Mouse (Mus musculus) limb, embryonic 10.5 days (tissue): ENCODE measurements at regions not wholly inside any gene's neighbourhood (a gene's known extent, or its start where the extent isn't known, plus 50 kb on each side); places are given as distances from the start of the nearest gene placed in this dataset.
A peak's percentile ranks its signal among the peaks of the same experiment; 100 is the strongest.

Experiments
- DNase-seq: peaks from one replicate; pipeline ENCODE4 v3.0.0-alpha.2; 2017; ENCODE audit warnings: low spot score
- H3K27ac ChIP-seq: fragments of 300-500 bp; sonication (generic); 2 replicates; pipeline ENCODE4 v1.5.1; 2016; ENCODE audit warnings: mild to moderate bottlenecking
- H3K27me3 ChIP-seq: fragments of 300-500 bp; sonication (generic); 2 replicates; pipeline ENCODE4 v1.6.1; 2016; ENCODE audit warnings: low read depth, mild to moderate bottlenecking; ENCODE audit not compliant: poor library complexity, severe bottlenecking
- H3K36me3 ChIP-seq: fragments of 300-500 bp; sonication (generic); 2 replicates; pipeline ENCODE4 v1.6.1; 2016; ENCODE audit warnings: mild to moderate bottlenecking, moderate library complexity
- H3K4me1 ChIP-seq: fragments of 300-500 bp; sonication (generic); 2 replicates; pipeline ENCODE4 v1.6.1; 2016
- H3K4me3 ChIP-seq: fragments of 300-500 bp; sonication (generic); 2 replicates; pipeline ENCODE4 v1.5.1; 2016; ENCODE audit warnings: mild to moderate bottlenecking, moderate library complexity
- H3K9me3 ChIP-seq: fragments of 300-500 bp; sonication (generic); replicated peaks from 2 replicates; pipeline ENCODE4 v1.6.1; 2016; ENCODE audit warnings: mild to moderate bottlenecking
- WGBS: fragments of 180-500 bp; shearing (Covaris S2); methylation state at CpG from one replicate; pipeline ENCODE4 v1.1.7; 2016; 5-methylcytosine and 5-hydroxymethylcytosine counted together

DNA sequence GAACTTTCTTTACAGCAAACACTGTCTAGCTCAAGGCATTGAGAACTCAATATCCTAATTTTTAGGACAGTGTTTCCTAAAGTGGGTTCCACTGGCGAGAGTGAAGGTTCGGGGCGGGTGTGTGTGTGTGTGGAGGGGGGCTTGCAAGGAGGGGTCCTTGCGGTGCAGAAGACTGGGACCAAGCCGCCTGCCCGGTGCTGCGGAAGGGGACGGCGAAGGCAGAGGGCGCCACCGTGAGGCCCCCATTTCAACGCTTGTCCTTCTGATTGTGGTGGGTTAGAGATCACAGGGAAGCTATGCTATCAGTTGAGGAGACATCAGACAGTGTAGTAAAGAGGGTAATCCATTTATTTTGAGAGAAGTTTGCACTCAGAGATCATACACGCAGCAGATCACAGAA, 176.9 kb upstream of the Ap5m1 start:
- Histone ChIP-seq H3K27me3 (no peaks in the 10 kb centered on the region), H3K36me3 (no peaks in the 10 kb centered on the region), H3K9me3 (no peaks in the 10 kb centered on the region), H3K4me1 (peaks cover 14% of the 10 kb centered on the region; the same call in 1 of the 2 replicates), H3K27ac (no peak overlapping the region), H3K4me3 (peak overlapping the region; percentile 33)
- DNase-seq = peak; percentile 43
- 4% methylated on average over 13 of the region's 13 CpGs for WGBS

DNA sequence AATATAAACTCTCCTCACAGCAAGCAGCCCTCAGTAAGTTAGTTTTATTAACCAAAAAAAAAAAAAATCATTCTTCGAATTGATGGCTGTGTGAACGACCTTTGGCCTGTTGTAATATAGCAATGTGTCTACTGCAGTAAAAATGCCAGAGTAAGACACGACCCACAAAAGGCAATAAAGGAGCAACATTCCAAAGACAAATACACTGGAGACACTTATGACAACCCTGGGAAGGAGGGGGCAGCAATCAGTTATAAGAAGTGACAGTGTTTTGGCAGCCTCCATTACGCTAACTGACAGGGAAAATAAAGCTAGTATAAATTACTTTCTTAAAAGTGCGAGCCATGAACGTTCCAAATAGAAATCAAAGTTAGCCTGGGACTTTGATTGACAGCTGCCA, 185.9 kb upstream of the Ap5m1 start:
- peaks cover 10% of the 10 kb centered on the region; the same call in 1 of the 2 replicates for H3K27me3 ChIP-seq
- no peak for DNase-seq

DNA sequence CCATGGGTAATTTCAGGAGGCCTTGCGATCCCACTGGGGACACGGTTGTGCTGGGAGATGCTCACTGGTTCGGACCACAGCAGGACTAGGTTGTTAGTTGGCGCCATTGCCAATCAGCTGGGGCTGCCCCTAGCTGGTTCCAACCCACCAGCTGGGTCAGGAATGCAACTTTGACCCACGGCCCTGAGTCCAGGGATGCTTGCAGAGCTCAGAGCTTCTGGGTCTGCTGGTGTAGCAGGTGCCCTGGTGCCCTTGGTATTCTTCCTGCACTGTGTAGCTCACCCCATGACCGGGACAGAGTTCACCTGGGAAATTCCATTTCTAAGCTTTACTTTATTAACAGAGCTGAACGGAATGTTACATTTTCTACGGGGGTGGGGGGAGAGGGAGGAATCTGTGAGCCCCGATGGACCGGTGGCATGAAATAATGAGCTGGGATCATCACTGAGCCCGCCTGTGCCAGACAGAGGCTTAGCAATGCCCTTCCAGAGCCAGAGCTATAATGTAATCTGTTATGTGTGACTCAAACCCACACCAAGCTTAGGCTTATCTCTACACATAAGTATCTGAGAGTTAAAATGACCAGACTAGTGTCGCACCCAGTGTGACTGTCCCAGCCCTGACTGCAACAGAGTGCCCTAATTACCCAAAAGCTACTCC, 187.8 kb upstream of the Ap5m1 start:
- peaks cover 5% of the 10 kb centered on the region; the same call in 1 of the 2 replicates for H3K27me3 ChIP-seq
- no peaks in the 10 kb centered on the region for H3K36me3 ChIP-seq
- H3K27ac ChIP-seq = no peak overlapping the region
- no peak overlapping the region for H3K4me3 ChIP-seq
- no peak for DNase-seq
- H3K4me1 ChIP-seq = peaks cover 13% of the 10 kb centered on the region
- WGBS = 88% methylated on average over 12 of the region's 12 CpGs
- no peaks in the 10 kb centered on the region for H3K9me3 ChIP-seq

More for the DNA sequence above, 185.9 kb upstream of the Ap5m1 start:
- no peaks in the 10 kb centered on the region for H3K36me3 ChIP-seq
- 56% methylated on average over 6 of the region's 6 CpGs for WGBS
- no peak overlapping the region for H3K27ac ChIP-seq
- H3K4me3 ChIP-seq = no peak overlapping the region
- peaks cover 13% of the 10 kb centered on the region for H3K4me1 ChIP-seq
- H3K9me3 ChIP-seq = no peaks in the 10 kb centered on the region

DNA sequence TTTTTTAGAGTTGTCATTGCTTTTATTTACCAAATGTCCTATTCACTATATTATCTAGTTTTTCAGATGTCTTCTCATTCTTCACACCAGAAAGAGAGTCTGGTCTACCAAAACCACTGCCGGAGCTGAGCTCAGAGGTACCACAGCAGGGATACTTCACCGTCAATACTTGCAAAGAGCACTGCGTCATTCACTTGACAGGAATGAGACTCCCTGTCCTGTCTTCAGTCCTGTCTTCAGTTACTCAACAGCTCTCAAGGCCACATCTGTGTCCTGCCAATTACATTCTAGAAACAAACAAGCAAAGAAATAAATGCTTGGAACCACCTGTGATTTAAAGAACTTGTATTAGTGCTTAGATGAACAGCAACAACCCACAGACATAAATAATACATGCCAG, 194.6 kb upstream of the Ap5m1 start:
- Histone ChIP-seq H3K4me1 (no peaks in the 10 kb centered on the region; the same call in 1 of the 2 replicates), H3K4me3 (no peak overlapping the region), H3K9me3 (no peaks in the 10 kb centered on the region), H3K36me3 (no peaks in the 10 kb centered on the region), H3K27me3 (no peaks in the 10 kb centered on the region), H3K27ac (no peak overlapping the region)
- 91% methylated on average over 3 of the region's 3 CpGs for WGBS
- no peak for DNase-seq

DNA sequence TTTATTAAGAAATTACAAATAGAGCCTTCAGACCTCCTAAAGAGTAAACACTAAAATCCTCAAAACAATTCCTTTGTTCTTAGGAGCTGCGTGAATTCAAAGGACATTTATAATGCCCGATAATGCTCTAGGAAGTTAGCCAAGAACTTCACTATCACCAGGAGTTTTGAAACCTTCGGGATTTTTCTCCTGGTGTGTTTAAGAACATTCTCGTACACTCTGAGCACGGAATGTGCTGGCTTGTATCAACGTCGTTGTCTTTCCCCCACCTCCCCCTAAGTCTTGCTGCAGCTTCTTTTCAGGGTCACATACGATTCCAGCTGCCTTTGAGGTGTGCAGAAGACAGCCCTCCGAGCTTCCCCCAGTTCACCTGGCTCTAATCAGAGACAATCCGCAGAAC, 195.9 kb upstream of the Ap5m1 start:
- H3K4me3 ChIP-seq = no peak overlapping the region
- no peaks in the 10 kb centered on the region; the same call in 1 of the 2 replicates for H3K4me1 ChIP-seq
- DNase-seq = no peak
- H3K9me3 ChIP-seq = no peaks in the 10 kb centered on the region
- H3K36me3 ChIP-seq = no peaks in the 10 kb centered on the region
- no peaks in the 10 kb centered on the region for H3K27me3 ChIP-seq
- H3K27ac ChIP-seq = no peak overlapping the region
- 71% methylated on average over 10 of the region's 10 CpGs for WGBS

DNA sequence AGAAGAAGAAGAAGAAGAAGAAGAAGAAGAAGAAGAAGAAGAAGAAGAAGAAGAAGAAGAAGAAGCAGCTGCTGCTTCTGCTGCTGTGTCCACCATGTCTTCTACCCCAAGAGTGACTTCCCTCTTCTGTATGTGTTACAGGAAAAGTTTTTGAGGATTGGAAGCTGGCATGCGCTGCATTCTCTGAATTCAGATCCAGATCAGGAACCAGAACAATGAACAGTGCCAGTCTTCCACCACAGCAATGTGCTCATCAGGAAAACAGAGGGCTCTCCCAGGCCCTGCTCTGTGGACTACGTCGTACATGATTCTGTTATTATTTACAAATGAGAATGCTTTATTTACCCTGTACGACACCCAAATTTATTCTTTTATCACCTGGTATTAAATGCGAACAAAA, 181.8 kb upstream of the Otx2 start:
- DNase-seq = no peak
- WGBS = 90% methylated on average over 5 of the region's 5 CpGs
- H3K36me3 ChIP-seq = no peaks in the 10 kb centered on the region
- no peaks in the 10 kb centered on the region; the same call in 1 of the 2 replicates for H3K4me1 ChIP-seq
- no peaks in the 10 kb centered on the region for H3K9me3 ChIP-seq
- no peak overlapping the region for H3K4me3 ChIP-seq
- H3K27ac ChIP-seq = no peak overlapping the region
- H3K27me3 ChIP-seq = peaks cover 12% of the 10 kb centered on the region; the same call in 1 of the 2 replicates

DNA sequence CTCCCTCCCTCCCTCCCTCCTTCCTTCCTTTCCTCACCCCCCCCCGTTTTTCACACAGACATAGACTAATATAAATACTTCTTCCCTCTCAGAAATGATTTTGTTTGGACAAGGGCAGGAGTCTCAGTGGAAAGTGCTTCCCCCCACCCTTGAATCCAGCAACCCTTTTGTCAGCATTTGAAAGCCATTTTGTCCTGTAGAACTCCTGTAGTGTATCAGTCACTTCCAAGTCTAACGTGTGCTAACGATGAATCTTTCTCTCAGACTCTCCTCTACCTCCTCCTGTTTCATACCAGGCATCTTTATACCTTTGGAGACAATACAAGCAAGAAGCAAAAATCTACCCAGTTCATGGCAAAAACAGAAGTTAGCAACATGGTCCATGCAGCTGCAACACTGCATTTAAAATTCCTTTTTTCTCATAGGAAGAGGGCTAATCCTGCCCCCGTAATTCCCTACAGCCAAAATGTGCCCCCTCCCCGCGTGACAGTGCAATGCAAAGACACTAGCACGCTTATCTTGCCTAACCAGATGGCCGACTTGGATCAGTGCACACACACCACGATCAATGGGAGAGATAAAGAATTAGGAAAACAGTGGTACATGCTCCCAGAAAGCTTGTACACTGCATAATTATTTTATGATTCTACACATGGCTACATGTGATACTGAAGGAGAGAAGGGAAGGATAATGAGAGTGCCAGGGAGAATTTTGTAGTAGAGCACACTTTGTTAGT, 180.7 kb upstream of the Otx2 start:
- Histone ChIP-seq H3K27ac (no peak overlapping the region), H3K4me1 (no peaks in the 10 kb centered on the region; the same call in 1 of the 2 replicates), H3K4me3 (no peak overlapping the region), H3K9me3 (no peaks in the 10 kb centered on the region), H3K27me3 (peaks cover 12% of the 10 kb centered on the region; the same call in 1 of the 2 replicates), H3K36me3 (no peaks in the 10 kb centered on the region)
- DNase-seq = no peak
- WGBS = 76% methylated on average over 9 of the region's 9 CpGs

DNA sequence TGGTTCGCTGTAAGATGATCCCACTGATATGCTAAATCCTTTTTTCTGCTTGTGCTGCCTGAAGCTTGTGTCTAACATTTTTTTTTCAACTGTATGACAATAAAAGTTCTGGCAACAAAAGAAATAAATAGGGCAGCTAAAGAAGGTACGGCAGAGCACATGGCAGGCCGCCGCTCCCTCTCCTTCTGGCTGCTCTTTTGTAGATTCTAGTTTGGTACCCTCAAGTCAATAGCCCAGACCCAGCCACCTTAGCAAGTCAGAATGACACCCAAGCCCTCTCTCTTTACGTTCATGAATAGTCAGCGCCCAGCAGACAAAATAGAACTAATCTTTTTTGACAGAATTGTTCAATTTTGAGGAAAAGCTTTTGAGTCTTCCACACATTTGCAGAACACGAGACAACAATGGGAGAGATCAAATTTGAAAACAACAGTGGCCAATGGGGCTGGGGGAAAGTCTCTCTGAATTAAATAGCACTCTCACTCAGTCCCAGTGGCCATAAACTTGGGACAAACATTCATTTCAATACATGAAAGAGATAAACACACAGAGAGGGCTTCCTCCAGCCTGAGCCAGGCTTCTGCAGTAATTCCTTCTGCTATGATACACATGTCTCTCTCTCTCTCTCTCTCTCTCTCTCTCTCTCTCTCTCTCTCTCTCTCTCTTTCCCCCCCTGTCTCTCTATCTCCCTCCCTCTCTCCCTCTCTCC, 180.0 kb upstream of the Otx2 start:
- Histone ChIP-seq H3K36me3 (no peaks in the 10 kb centered on the region), H3K4me1 (no peaks in the 10 kb centered on the region; the same call in 1 of the 2 replicates), H3K9me3 (no peaks in the 10 kb centered on the region), H3K27me3 (peaks cover 12% of the 10 kb centered on the region; the same call in 1 of the 2 replicates), H3K4me3 (no peak overlapping the region), H3K27ac (no peak overlapping the region)
- DNase-seq = no peak
- WGBS = 59% methylated on average over 7 of the region's 7 CpGs

DNA sequence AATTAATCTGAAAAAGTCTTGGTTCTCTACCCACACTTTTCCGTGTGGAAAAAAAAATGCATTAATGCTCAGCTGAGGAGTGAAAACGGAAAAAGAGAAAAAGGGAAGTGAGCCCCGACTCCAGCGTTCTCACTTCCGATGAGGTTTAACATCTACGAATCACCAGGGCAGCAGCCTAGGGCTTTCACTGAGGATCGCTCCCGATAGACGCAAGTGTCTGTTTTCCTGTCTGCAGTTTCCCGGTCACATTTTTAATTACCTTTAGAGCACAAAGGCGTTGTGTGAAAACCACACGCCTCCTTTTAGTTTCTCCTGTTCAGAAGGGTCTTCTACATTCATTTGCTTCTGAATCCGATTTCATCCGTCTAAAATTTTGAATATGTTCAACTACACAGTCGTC, 179.2 kb upstream of the Otx2 start:
- peak overlapping the region; percentile 54 for H3K27ac ChIP-seq
- no peaks in the 10 kb centered on the region for H3K9me3 ChIP-seq
- DNase-seq = peak; percentile 46
- 16% methylated on average over 15 of the region's 15 CpGs for WGBS
- H3K4me1 ChIP-seq = no peaks in the 10 kb centered on the region; the same call in 1 of the 2 replicates
- no peaks in the 10 kb centered on the region for H3K36me3 ChIP-seq
- peak overlapping the region; percentile 35 for H3K4me3 ChIP-seq
- peaks cover 12% of the 10 kb centered on the region; the same call in 1 of the 2 replicates for H3K27me3 ChIP-seq

DNA sequence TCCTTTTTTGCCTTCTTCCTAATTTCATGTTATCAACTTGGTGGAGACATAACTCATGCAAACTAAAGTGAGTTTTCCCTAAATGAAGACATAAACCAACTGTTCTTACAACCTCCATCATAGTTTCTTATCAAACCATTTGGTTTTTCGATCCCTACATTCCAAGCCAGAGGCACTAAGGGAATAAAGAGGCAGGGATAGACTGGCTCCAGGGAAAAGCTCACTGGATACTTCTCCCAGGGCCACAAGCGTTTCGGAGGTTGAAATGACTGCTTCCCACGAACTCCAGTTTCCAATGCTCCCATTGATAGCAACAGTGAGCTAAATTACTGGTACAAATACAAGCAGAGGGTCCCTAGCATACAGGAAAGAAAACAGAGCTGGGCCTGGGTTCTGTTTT, 178.4 kb upstream of the Otx2 start:
- DNase-seq = no peak
- no peak overlapping the region for H3K27ac ChIP-seq
- 68% methylated on average over 4 of the region's 4 CpGs for WGBS
- no peaks in the 10 kb centered on the region for H3K36me3 ChIP-seq
- peaks cover 12% of the 10 kb centered on the region; the same call in 1 of the 2 replicates for H3K27me3 ChIP-seq
- no peak overlapping the region for H3K4me3 ChIP-seq
- no peaks in the 10 kb centered on the region; the same call in 1 of the 2 replicates for H3K4me1 ChIP-seq
- H3K9me3 ChIP-seq = no peaks in the 10 kb centered on the region

DNA sequence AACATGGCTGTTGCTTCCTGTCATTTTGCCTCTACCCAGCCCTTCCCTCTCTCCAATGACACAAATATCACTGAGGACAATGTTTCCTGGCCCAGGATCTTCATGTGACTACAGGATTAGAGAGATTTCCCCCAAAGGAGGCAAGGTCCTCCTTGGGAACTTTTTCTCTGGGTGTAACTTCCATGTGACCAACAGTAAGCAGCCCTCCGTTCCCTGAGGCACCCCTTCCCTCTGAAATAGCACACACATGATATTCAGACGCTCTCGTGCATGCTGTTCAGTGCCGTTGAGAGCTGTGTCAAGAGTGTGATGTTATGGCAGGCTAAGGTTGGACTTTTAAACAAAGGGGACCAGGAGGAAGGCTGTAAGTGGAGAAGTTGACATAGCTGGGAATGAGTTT, 169.2 kb upstream of the Otx2 start:
- Histone ChIP-seq H3K36me3 (no peaks in the 10 kb centered on the region), H3K4me1 (peaks cover 17% of the 10 kb centered on the region), H3K27ac (no peak overlapping the region), H3K9me3 (no peaks in the 10 kb centered on the region), H3K27me3 (no peaks in the 10 kb centered on the region), H3K4me3 (no peak overlapping the region)
- WGBS = 90% methylated on average over 4 of the region's 4 CpGs
- no peak for DNase-seq

DNA sequence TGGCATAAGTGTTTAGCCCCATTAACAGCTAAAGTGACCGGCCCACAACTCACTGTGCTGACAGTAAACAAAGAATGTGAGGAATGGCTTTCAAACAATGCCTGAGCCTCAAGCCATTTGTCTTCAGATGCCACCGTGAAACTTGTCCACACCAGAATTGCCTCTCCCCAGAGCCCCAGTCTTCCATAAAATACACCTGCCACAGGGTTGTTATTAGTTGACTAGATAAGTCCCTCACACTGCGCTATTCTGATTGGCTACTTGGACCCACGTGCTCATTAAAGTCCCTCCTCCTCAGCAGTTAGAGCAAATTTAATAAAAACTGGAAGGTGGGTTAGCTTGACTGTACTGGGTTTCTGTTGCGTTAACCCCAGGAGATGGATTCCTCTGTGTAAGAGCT, 167.7 kb upstream of the Otx2 start:
- no peak for DNase-seq
- 62% methylated on average over 5 of the region's 5 CpGs for WGBS

DNA sequence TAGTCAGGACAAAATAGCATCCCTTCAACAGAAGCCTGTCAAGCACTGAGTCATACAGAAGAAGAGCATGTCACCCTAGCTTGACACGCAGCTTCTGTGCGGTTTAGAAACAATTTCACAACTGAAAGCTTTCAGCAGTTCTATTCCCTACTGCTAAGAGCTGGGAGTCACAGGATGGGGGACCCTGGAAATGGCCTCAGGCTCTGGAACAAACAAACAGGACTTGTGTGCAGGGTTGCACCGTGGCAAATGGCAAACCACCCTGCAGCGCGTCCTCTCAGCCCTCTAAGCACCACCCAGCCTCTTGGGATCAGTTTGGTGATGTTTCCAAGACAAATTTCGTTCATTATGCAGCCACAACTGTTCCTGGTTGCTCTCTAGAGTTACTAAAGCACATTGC, 163.6 kb upstream of the Otx2 start:
- DNase-seq = no peak

More for the DNA sequence above, 167.7 kb upstream of the Otx2 start:
- Histone ChIP-seq H3K4me1 (peaks cover 24% of the 10 kb centered on the region), H3K36me3 (no peaks in the 10 kb centered on the region), H3K27me3 (no peaks in the 10 kb centered on the region), H3K4me3 (no peak overlapping the region), H3K27ac (no peak overlapping the region), H3K9me3 (no peaks in the 10 kb centered on the region)

More for the DNA sequence above, 163.6 kb upstream of the Otx2 start:
- H3K4me1 ChIP-seq = peaks cover 15% of the 10 kb centered on the region
- no peak overlapping the region for H3K27ac ChIP-seq
- no peak overlapping the region for H3K4me3 ChIP-seq
- no peaks in the 10 kb centered on the region for H3K27me3 ChIP-seq
- WGBS = 72% methylated on average over 6 of the region's 6 CpGs
- H3K9me3 ChIP-seq = no peaks in the 10 kb centered on the region
- no peaks in the 10 kb centered on the region for H3K36me3 ChIP-seq
